Mouse (Mus musculus) forebrain, embryonic 14.5 days (tissue): ENCODE measurements around the gene Pola1. TPM values are rescaled to one million over a fixed set of nuclear protein-coding genes. Genes with fewer than 3 reads are reported as not detected.
A peak's percentile ranks its signal among the peaks of the same experiment; 100 is the strongest.

ENCODE experiments used
- ATAC-seq: fragments of 200-750 bp; cut with Nextera tagmentation; 2 replicates; pipeline ENCODE4 v1.8.0; 2017; ENCODE audit warnings: mild to moderate bottlenecking, moderate library complexity
- DNase-seq: peaks from one replicate; pipeline ENCODE4 v3.0.0-alpha.2; 2015; ENCODE audit warnings: low spot score
- H3K27ac ChIP-seq: fragments of 300-500 bp; sonication (generic); 2 replicates; pipeline ENCODE4 v1.5.1; 2014; ENCODE audit warnings: low read depth, mild to moderate bottlenecking, control low read depth, low read length, moderate library complexity
- H3K27me3 ChIP-seq: fragments of 300-500 bp; sonication (generic); replicated peaks from 2 replicates; pipeline ENCODE4 v1.6.1; 2014; ENCODE audit warnings: low read length, control low read depth, mixed read lengths; ENCODE audit not compliant: control insufficient read depth, insufficient read depth
- H3K36me3 ChIP-seq: fragments of 300-500 bp; sonication (generic); 2 replicates; pipeline ENCODE4 v1.6.1; 2014; ENCODE audit warnings: low read length, control low read depth; ENCODE audit not compliant: control insufficient read depth, insufficient read depth
- H3K4me1 ChIP-seq: fragments of 300-500 bp; sonication (generic); 2 replicates; pipeline ENCODE4 v1.6.1; 2014; ENCODE audit warnings: antibody characterized with exemption, low read length, control low read depth; ENCODE audit not compliant: control insufficient read depth, insufficient read depth
- H3K4me2 ChIP-seq: fragments of 300-500 bp; sonication (generic); 2 replicates; pipeline ENCODE4 v1.6.1; 2014; ENCODE audit warnings: mild to moderate bottlenecking, control low read depth, low read length
- H3K4me3 ChIP-seq: fragments of 300-500 bp; sonication (generic); 2 replicates; pipeline ENCODE4 v1.5.1; 2014; ENCODE audit warnings: low read depth, low read length, control low read depth
- H3K9ac ChIP-seq: fragments of 300-500 bp; sonication (generic); 2 replicates; pipeline ENCODE4 v1.6.1; 2014; ENCODE audit warnings: mild to moderate bottlenecking, low read length, control low read depth, moderate library complexity
- H3K9me3 ChIP-seq: fragments of 300-500 bp; sonication (generic); replicated peaks from 2 replicates; pipeline ENCODE4 v1.6.1; 2016; ENCODE audit warnings: low read length, control low read depth, mixed read lengths; ENCODE audit not compliant: control insufficient read depth
- WGBS: fragments of 180-500 bp; shearing (Covaris S2); extraction: QIAGEN DNeasy Blood & Tissue Kit; methylation state at CpG from one replicate; pipeline ENCODE4 v1.1.7; 2014; 5-methylcytosine and 5-hydroxymethylcytosine counted together
- polyA plus RNA-seq: library from polyadenylated mRNA; unstranded; fragments of >200 nt; fragmentation: Nextera tagmentation; extraction: Ambion mirVana; gene quantifications from 2 replicates; pipeline ENCODE4 v1.2.1, GENCODE M21; 2014

The Pola1 gene
- polyA plus RNA-seq, 1 experiment from 2014 or later = 8.1 TPM

GRCm38 (mm10) chrX:93300183-93300815 is 331.7 kb downstream of the Pola1 start:
- 0 out of 2 replicates have a peak, but pooled peaks cover 5% of the 10 kb centered on the region for H3K36me3 ChIP-seq
- DNase-seq = peak; percentile 77
- no peaks in the 10 kb centered on the region for H3K9me3 ChIP-seq
- no peak overlapping the region for H3K4me2 ChIP-seq
- no peak overlapping the region for H3K9ac ChIP-seq
- 23% methylated on average over 10 of the region's 10 CpGs for WGBS
- no peak overlapping the region for H3K4me3 ChIP-seq
- H3K27me3 ChIP-seq = no peaks in the 10 kb centered on the region
- H3K27ac ChIP-seq = peak overlapping the region; percentile 92; the same call in 1 of the 2 replicates
- H3K4me1 ChIP-seq = 0 out of 2 replicates have a peak, but pooled peaks cover 2% of the 10 kb centered on the region
- ATAC-seq = peak; percentile 36

- H3K27ac ChIP-seq = peak overlapping the region; percentile 92
- peak overlapping the region; percentile 65; the same call in 1 of the 2 replicates for H3K9ac ChIP-seq
- H3K4me3 ChIP-seq = no peak overlapping the region
- peaks cover 6% of the 10 kb centered on the region; the same call in 1 of the 2 replicates for H3K36me3 ChIP-seq
- peak overlapping the region; percentile 58 for H3K4me2 ChIP-seq
- H3K9me3 ChIP-seq = no peaks in the 10 kb centered on the region
- DNase-seq (no peak), ATAC-seq (peak; percentile 6; the same call in 1 of the 2 replicates)
- WGBS = 18% methylated on average over 6 of the region's 6 CpGs
- H3K27me3 ChIP-seq = no peaks in the 10 kb centered on the region
- 0 out of 2 replicates have a peak, but pooled peaks cover 2% of the 10 kb centered on the region for H3K4me1 ChIP-seq
Observed at GRCm38 (mm10) chrX:93299771-93300170, 332.2 kb downstream of the Pola1 start.

GRCm38 (mm10) chrX:93299046-93299626 is 332.8 kb downstream of the Pola1 start:
- 28% methylated on average over 35 of the region's 43 CpGs for WGBS
- peaks cover 2% of the 10 kb centered on the region; the same call in 1 of the 2 replicates for H3K4me1 ChIP-seq
- peak overlapping the region; percentile 21; the same call in 1 of the 2 replicates for H3K4me3 ChIP-seq
- H3K9me3 ChIP-seq = no peaks in the 10 kb centered on the region
- H3K27me3 ChIP-seq = no peaks in the 10 kb centered on the region
- peaks cover 9% of the 10 kb centered on the region; the same call in 1 of the 2 replicates for H3K36me3 ChIP-seq
- peak overlapping the region; percentile 92 for H3K27ac ChIP-seq
- DNase-seq (peak; percentile 75), ATAC-seq (peak; percentile 22)
- H3K9ac ChIP-seq = peak overlapping the region; percentile 65
- H3K4me2 ChIP-seq = peak overlapping the region; percentile 58

GRCm38 (mm10) chrX:93297001-93297441 is 334.9 kb downstream of the Pola1 start:
- Histone ChIP-seq H3K4me1 (peaks cover 2% of the 10 kb centered on the region; the same call in 1 of the 2 replicates), H3K9ac (peak overlapping the region; percentile 65), H3K27me3 (no peaks in the 10 kb centered on the region), H3K4me2 (peak overlapping the region; percentile 58), H3K9me3 (no peaks in the 10 kb centered on the region), H3K27ac (peak overlapping the region; percentile 92), H3K36me3 (peaks cover 12% of the 10 kb centered on the region; the same call in 1 of the 2 replicates), H3K4me3 (peak overlapping the region; percentile 21)
- ATAC-seq = peak; percentile 2; the same call in 1 of the 2 replicates
- no peak for DNase-seq
- 28% methylated on average over 40 of the region's 40 CpGs for WGBS

- DNase-seq = peak; percentile 76
Observed at GRCm38 (mm10) chrX:93295819-93296218, 336.1 kb downstream of the Pola1 start.

GRCm38 (mm10) chrX:93294736-93295490 is 337.0 kb downstream of the Pola1 start:
- Histone ChIP-seq H3K36me3 (peaks cover 12% of the 10 kb centered on the region; the same call in 1 of the 2 replicates), H3K4me2 (peak overlapping the region; percentile 58), H3K9me3 (no peaks in the 10 kb centered on the region), H3K9ac (peak overlapping the region; percentile 65), H3K4me1 (peaks cover 2% of the 10 kb centered on the region; the same call in 1 of the 2 replicates), H3K4me3 (peak overlapping the region; percentile 53), H3K27ac (peak overlapping the region; percentile 92), H3K27me3 (no peaks in the 10 kb centered on the region)
- DNase-seq (no peak), ATAC-seq (no peak)
- WGBS = 28% methylated on average over 24 of the region's 25 CpGs

More at GRCm38 (mm10) chrX:93295819-93296218, 336.1 kb downstream of the Pola1 start:
- H3K27me3 ChIP-seq = no peaks in the 10 kb centered on the region
- H3K4me1 ChIP-seq = peaks cover 2% of the 10 kb centered on the region; the same call in 1 of the 2 replicates
- peak; percentile 18 for ATAC-seq
- H3K27ac ChIP-seq = peak overlapping the region; percentile 92
- peaks cover 12% of the 10 kb centered on the region; the same call in 1 of the 2 replicates for H3K36me3 ChIP-seq
- H3K4me3 ChIP-seq = peak overlapping the region; percentile 21
- H3K9ac ChIP-seq = peak overlapping the region; percentile 43; the same call in 1 of the 2 replicates
- no peaks in the 10 kb centered on the region for H3K9me3 ChIP-seq
- WGBS = 33% methylated on average over 5 of the region's 5 CpGs
- H3K4me2 ChIP-seq = peak overlapping the region; percentile 58

GRCm38 (mm10) chrX:93292031-93292430 is 339.9 kb downstream of the Pola1 start:
- WGBS = 22% methylated on average over 6 of the region's 6 CpGs
- Histone ChIP-seq H3K36me3 (peaks cover 15% of the 10 kb centered on the region; the same call in 1 of the 2 replicates), H3K27me3 (no peaks in the 10 kb centered on the region), H3K9me3 (no peaks in the 10 kb centered on the region), H3K9ac (peak overlapping the region; percentile 84), H3K4me1 (no peaks in the 10 kb centered on the region; the same call in 1 of the 2 replicates), H3K4me3 (peak overlapping the region; percentile 53), H3K4me2 (peak overlapping the region; percentile 58), H3K27ac (peak overlapping the region; percentile 92)
- DNase-seq (peak; percentile 7), ATAC-seq (no peak)

- 24% methylated on average over 12 of the region's 12 CpGs for WGBS
- Histone ChIP-seq H3K27ac (peak overlapping the region; percentile 92), H3K27me3 (no peaks in the 10 kb centered on the region), H3K9me3 (no peaks in the 10 kb centered on the region), H3K36me3 (peaks cover 15% of the 10 kb centered on the region; the same call in 1 of the 2 replicates), H3K4me3 (peak overlapping the region; percentile 53), H3K4me2 (peak overlapping the region; percentile 58), H3K4me1 (no peaks in the 10 kb centered on the region; the same call in 1 of the 2 replicates), H3K9ac (peak overlapping the region; percentile 84)
- ATAC-seq = no peak
- peak; percentile 3 for DNase-seq
Observed at GRCm38 (mm10) chrX:93289851-93290380, 342.0 kb downstream of the Pola1 start.
